Mouse (Mus musculus): Measurements from ENCODE around the gene Lhpp.

- TF ChIP-seq POLR2A (IDR thresholded peaks at IDR 0.05; ENCODE audit: extremely low read depth, insufficient read depth, low read length) (no peak), CTCF (IDR thresholded peaks at IDR 0.05; ENCODE audit: extremely low read depth, insufficient read depth, low read length) (no peak)
These were observed 103.2 kb downstream of the Lhpp start for GRCm38 (mm10) chr7:132713483-132714126.
